Mouse (Mus musculus): Measurements from ENCODE around the gene Tsga10.

The Tsga10 gene

GRCm38 (mm10) chr1:37866286-37866685 lies at the start of gene Tsga10:
Gene Tsga10 (minus strand): TSS chr1:37866429.
- WGBS: 62% methylated on average over 6 of the region's 6 CpGs

- 92% methylated on average over 2 of the region's 2 CpGs for WGBS
Measured at GRCm38 (mm10) chr1:37912751-37913150, 46.5 kb upstream of the Tsga10 start.

GRCm38 (mm10) chr1:37903178-37903577 lies 36.9 kb upstream of the Tsga10 start:
- WGBS: 35% methylated on average over 6 of the region's 6 CpGs

GRCm38 (mm10) chr1:37900288-37900687 lies 34.1 kb upstream of the Tsga10 start:
- WGBS: 69% methylated on average over 6 of the region's 6 CpGs

- 79% methylated on average over 4 of the region's 4 CpGs for WGBS
Measured at GRCm38 (mm10) chr1:37899816-37900215, 33.6 kb upstream of the Tsga10 start.

- 35% methylated on average over 3 of the region's 3 CpGs for WGBS
Measured at GRCm38 (mm10) chr1:37891400-37891799, 25.2 kb upstream of the Tsga10 start.

GRCm38 (mm10) chr1:37890025-37890652 lies 23.9 kb upstream of the Tsga10 start, which contains the start of the genes Mitd1 and Mrpl30:
Gene Mitd1 (minus strand): TSS chr1:37890411.
Gene Mrpl30 (plus strand): TSS chr1:37890477.
- WGBS: under 1% methylated on average over 41 of the region's 41 CpGs

GRCm38 (mm10) chr1:37889206-37889605 lies 23.0 kb upstream of the Tsga10 start:
- WGBS: 78% methylated on average over 7 of the region's 7 CpGs

- 82% methylated on average over 4 of the region's 4 CpGs for WGBS
Measured at GRCm38 (mm10) chr1:37884451-37884850, 18.2 kb upstream of the Tsga10 start.

GRCm38 (mm10) chr1:37883411-37883810 lies 17.2 kb upstream of the Tsga10 start:
- WGBS: 97% methylated on average over 4 of the region's 4 CpGs

- WGBS: 90% methylated on average over 13 of the region's 13 CpGs
Measured at GRCm38 (mm10) chr1:37877736-37878460, 11.7 kb upstream of the Tsga10 start.

- 79% methylated on average over 4 of the region's 4 CpGs for WGBS
Measured at GRCm38 (mm10) chr1:37873157-37873556, 6.9 kb upstream of the Tsga10 start.

- 4% methylated on average over 33 of the region's 33 CpGs for WGBS
Measured at GRCm38 (mm10) chr1:37872131-37873067, 6.2 kb upstream of the Tsga10 start.

GRCm38 (mm10) chr1:37871704-37872103 lies 5.5 kb upstream of the Tsga10 start, which contains the start of gene Lipt1:
Gene Lipt1 (plus strand): TSS chr1:37871738.
- 4% methylated on average over 7 of the region's 7 CpGs for WGBS

- WGBS: 66% methylated on average over 2 of the region's 2 CpGs
Measured at GRCm38 (mm10) chr1:37869362-37869761, 3.1 kb upstream of the Tsga10 start.

- WGBS: 69% methylated on average over 10 of the region's 10 CpGs
Measured at GRCm38 (mm10) chr1:37868640-37869039, 2.4 kb upstream of the Tsga10 start.

GRCm38 (mm10) chr1:37867684-37868322 lies 1.6 kb upstream of the Tsga10 start:
- WGBS: 60% methylated on average over 10 of the region's 10 CpGs

GRCm38 (mm10) chr1:37867056-37867455 lies 827 bp upstream of the Tsga10 start:
- WGBS: 80% methylated on average over 1 of the region's 1 CpGs

GRCm38 (mm10) chr1:37865401-37866215 lies 621 bp downstream of the Tsga10 start:
- 5% methylated on average over 23 of the region's 23 CpGs for WGBS
